Mouse (Mus musculus): Measurements from ENCODE around the gene Ssbp2.

DNA sequence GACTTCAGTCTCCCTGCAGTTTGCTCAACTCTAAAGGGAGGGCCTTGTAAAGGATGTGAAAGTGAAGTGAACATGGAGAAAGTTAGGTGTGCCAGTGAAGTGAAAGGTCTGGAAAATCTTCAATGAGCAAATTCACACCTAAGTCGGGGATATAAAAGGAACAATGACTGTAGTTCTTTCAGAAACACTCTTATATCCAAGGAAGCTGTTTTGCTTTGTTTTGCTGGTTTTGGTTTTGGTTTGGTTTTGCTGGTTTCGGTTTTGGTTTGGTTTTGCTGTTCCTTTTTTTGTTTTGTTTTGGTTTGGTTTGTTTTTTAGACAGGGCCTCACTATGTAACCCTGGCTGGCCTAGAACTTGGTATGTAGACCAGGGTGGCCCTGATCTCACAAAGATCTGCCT lies 175.9 kb downstream of the Ssbp2 start:
- no peak for TF ChIP-seq GATA1 (IDR thresholded peaks at IDR 0.05; ENCODE audit: low read length)
- no peak for TF ChIP-seq TAL1 (IDR thresholded peaks at IDR 0.05; ENCODE audit: low read length)

Data from erythroblast, embryonic 14.5 days (primary cell).